Mouse (Mus musculus) lung, embryonic 16.5 days (tissue): Measurements from ENCODE around the gene Mkrn1. TPM values are rescaled to one million over a fixed set of nuclear protein-coding genes. Genes with fewer than 3 reads are reported as not detected.

Source experiments
- ATAC-seq: fragments of 200-750 bp; cut with Nextera tagmentation; 2 replicates; pipeline ENCODE4 v1.8.0; 2017; ENCODE audit warnings: low read depth, mild to moderate bottlenecking, moderate library complexity
- H3K27ac ChIP-seq: fragments of 300-500 bp; sonication (generic); 2 replicates; pipeline ENCODE4 v1.5.1; 2014; ENCODE audit warnings: mild to moderate bottlenecking, control low read depth, low read length
- H3K27me3 ChIP-seq: fragments of 300-500 bp; sonication (generic); 2 replicates; pipeline ENCODE4 v1.6.1; 2014; ENCODE audit warnings: low read depth, low read length, mixed read lengths; ENCODE audit not compliant: control insufficient read depth, insufficient read depth
- H3K36me3 ChIP-seq: fragments of 300-500 bp; sonication (generic); 2 replicates; pipeline ENCODE4 v1.6.1; 2014; ENCODE audit warnings: low read length; ENCODE audit not compliant: control insufficient read depth, insufficient read depth
- H3K4me1 ChIP-seq: fragments of 300-500 bp; sonication (generic); replicated peaks from 2 replicates; pipeline ENCODE4 v1.6.1; 2014; ENCODE audit warnings: low read length, mixed read lengths; ENCODE audit not compliant: control insufficient read depth, insufficient read depth
- H3K4me2 ChIP-seq: fragments of 300-500 bp; sonication (generic); 2 replicates; pipeline ENCODE4 v1.6.1; 2014; ENCODE audit warnings: low read depth, low read length, control low read depth
- H3K4me3 ChIP-seq: fragments of 300-500 bp; sonication (generic); 2 replicates; pipeline ENCODE4 v1.5.1; 2014; ENCODE audit warnings: mild to moderate bottlenecking, low read length, control low read depth
- H3K9ac ChIP-seq: fragments of 300-500 bp; sonication (generic); 2 replicates; pipeline ENCODE4 v1.6.1; 2014; ENCODE audit warnings: low read length, control low read depth
- H3K9me3 ChIP-seq: fragments of 300-500 bp; sonication (generic); 2 replicates; pipeline ENCODE4 v1.6.1; 2016; ENCODE audit warnings: low read length; ENCODE audit not compliant: control insufficient read depth
- WGBS: fragments of 180-500 bp; shearing (Covaris S2); extraction: QIAGEN DNeasy Blood & Tissue Kit; methylation state at CpG from one replicate; pipeline ENCODE4 v1.1.7; 2014; 5-methylcytosine and 5-hydroxymethylcytosine counted together
- polyA plus RNA-seq: library from polyadenylated mRNA; unstranded; fragments of >200 nt; fragmentation: Nextera tagmentation; extraction: Ambion mirVana; gene quantifications from 2 replicates; pipeline ENCODE4 v1.2.1, GENCODE M21; 2015

Mkrn1 gene
- 60.4 and 68.9 TPM in 2 replicates for polyA plus RNA-seq

DNA sequence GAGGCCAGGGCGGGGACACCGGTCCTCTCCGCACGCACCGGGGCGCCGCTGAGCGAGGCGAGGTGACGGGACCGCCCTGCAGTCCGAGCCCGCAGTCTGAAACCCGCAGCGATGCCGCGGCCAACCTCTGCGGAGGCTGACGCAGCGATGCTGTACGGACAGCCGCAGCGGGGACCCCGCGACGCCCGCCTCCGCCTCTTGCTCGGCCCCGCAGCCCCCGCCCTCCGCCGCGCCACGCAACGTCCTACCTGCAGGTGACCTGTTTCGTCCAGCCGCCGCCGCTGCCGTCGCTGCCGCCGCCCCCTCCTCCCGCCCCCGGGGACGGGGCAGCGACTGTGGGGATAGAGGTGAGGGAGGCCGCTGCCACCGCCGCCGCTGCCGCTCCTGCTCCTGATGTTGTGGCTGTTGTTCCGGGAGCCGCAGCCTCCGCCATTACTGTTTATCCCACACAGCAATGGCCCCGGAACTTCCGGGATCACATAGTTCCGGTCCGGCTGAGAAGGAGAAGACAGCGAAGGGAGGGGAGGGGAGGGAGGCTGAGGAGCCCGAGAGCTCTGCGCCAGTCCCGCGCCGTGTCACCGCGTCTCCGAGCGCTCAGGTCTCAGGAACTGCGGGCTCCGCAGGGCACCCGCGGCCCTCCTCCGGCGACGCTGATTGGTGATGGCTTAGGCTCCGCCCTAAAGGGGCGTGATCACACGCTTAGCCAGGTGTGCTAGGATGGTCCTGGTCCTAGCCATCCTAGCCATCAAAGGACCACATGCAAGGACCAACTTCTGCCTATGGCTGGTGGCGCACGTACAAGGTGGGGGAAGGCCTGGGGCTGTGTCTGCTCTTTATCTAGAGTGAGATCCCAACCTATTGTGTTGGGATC lies at the start of gene Mkrn1:
TSS of gene Mkrn1 (minus strand) at position 612 of the 871 bp plus-strand sequence.
- no peaks in the 10 kb centered on the region for H3K36me3 ChIP-seq
- peak within 1 kb of the TSS; percentile 68 for H3K4me2 ChIP-seq
- peak; percentile 90 for ATAC-seq
- H3K27ac ChIP-seq: peak within 1 kb of the TSS; percentile 67
- under 1% methylated on average over 72 of the region's 82 CpGs for WGBS
- H3K9ac ChIP-seq: peak within 1 kb of the TSS; percentile 87
- H3K4me1 ChIP-seq: peaks cover 7% of the 10 kb centered on the region; the same call in 1 of the 2 replicates
- H3K27me3 ChIP-seq: peaks cover 8% of the 10 kb centered on the region; the same call in 1 of the 2 replicates
- H3K9me3 ChIP-seq: no peaks in the 10 kb centered on the region
- H3K4me3 ChIP-seq: peak within 1 kb of the TSS; percentile 99

GRCm38 (mm10) chr6:39469427-39469826 lies 49.2 kb upstream of the Mkrn1 start:
- H3K4me2 ChIP-seq: no peak overlapping the region
- peaks cover 5% of the 10 kb centered on the region for H3K4me1 ChIP-seq
- ATAC-seq: no peak
- H3K9me3 ChIP-seq: no peaks in the 10 kb centered on the region
- no peak overlapping the region for H3K4me3 ChIP-seq
- H3K36me3 ChIP-seq: peaks cover 15% of the 10 kb centered on the region
- H3K27me3 ChIP-seq: no peaks in the 10 kb centered on the region
- no peak overlapping the region for H3K27ac ChIP-seq
- no peak overlapping the region for H3K9ac ChIP-seq
- 88% methylated on average over 5 of the region's 5 CpGs for WGBS

DNA sequence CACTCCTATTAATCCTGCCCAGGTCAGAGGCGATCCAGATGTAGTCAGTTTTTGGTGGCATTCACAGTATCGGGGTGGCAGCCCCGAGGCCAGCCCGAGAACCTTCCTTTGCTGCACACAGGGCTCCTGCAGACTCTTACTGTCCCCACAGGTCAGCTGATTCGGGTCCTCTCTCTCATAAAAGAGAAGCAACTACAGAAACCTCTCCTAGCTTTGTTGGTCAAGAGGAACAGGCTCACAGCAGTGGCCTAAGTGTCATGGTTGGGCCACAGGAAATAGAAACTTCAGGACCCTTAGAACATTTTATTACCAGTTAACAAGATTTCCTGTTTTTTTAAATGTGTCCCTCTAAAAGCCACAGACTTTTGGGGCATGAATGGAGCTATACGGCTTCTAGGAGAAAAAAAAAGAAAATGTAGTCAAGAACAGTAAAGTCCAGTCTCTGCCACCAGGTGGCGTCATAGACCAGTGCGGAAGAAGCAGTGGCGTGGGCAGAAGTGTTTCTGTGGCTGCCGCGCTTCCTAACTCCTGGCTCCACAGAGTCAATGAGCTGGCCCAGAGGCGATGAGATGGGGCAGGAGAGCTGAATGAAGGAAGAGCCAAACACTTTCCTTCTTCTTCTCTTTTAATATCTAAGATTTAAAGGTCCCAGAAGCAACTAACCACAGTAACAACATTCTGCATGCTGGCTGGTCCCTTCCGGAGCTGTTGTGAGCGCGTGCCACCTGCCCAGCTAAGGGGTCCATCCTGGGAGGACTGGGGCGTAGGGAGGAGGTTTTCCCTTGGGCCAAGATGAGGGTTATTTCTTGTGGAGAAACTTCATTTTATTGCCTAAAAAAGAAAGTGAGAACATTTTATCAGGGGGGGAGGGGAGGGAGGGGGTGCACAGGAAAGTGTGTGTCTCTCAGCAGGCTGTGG lies 42.6 kb upstream of the Mkrn1 start:
- no peaks in the 10 kb centered on the region for H3K27me3 ChIP-seq
- peaks cover 3% of the 10 kb centered on the region for H3K9me3 ChIP-seq
- H3K36me3 ChIP-seq: peaks cover 9% of the 10 kb centered on the region
- H3K27ac ChIP-seq: no peak overlapping the region
- no peak overlapping the region for H3K4me2 ChIP-seq
- ATAC-seq: peak; percentile 70; the same call in 1 of the 2 replicates
- no peaks in the 10 kb centered on the region for H3K4me1 ChIP-seq
- H3K9ac ChIP-seq: no peak overlapping the region
- no peak overlapping the region for H3K4me3 ChIP-seq
- WGBS: 50% methylated on average over 16 of the region's 16 CpGs

DNA sequence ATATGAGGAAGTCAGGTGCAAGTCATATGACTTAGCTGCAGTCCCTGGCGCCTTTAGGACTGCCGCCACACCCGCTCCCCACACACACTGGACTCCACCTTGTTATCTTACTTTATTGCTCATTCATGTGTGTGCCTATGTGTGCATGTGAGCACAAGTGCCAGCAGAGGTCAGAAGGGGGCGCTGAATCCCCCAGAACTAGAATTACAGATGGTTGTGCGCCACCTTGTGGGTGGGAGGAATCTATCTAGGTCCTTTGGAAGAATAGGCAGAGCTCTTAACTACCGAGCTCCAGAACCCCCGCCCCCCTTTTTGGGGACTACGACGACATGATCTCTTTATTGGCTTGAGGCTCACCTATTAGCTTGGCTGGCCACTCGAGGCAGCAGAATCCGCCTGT lies 39.8 kb upstream of the Mkrn1 start:
- no peaks in the 10 kb centered on the region for H3K27me3 ChIP-seq
- WGBS: 93% methylated on average over 11 of the region's 11 CpGs
- no peak overlapping the region for H3K4me2 ChIP-seq
- no peak for ATAC-seq
- no peak overlapping the region for H3K27ac ChIP-seq
- peaks cover 8% of the 10 kb centered on the region for H3K36me3 ChIP-seq
- H3K9me3 ChIP-seq: peaks cover 3% of the 10 kb centered on the region
- no peaks in the 10 kb centered on the region for H3K4me1 ChIP-seq
- H3K9ac ChIP-seq: no peak overlapping the region
- H3K4me3 ChIP-seq: no peak overlapping the region

DNA sequence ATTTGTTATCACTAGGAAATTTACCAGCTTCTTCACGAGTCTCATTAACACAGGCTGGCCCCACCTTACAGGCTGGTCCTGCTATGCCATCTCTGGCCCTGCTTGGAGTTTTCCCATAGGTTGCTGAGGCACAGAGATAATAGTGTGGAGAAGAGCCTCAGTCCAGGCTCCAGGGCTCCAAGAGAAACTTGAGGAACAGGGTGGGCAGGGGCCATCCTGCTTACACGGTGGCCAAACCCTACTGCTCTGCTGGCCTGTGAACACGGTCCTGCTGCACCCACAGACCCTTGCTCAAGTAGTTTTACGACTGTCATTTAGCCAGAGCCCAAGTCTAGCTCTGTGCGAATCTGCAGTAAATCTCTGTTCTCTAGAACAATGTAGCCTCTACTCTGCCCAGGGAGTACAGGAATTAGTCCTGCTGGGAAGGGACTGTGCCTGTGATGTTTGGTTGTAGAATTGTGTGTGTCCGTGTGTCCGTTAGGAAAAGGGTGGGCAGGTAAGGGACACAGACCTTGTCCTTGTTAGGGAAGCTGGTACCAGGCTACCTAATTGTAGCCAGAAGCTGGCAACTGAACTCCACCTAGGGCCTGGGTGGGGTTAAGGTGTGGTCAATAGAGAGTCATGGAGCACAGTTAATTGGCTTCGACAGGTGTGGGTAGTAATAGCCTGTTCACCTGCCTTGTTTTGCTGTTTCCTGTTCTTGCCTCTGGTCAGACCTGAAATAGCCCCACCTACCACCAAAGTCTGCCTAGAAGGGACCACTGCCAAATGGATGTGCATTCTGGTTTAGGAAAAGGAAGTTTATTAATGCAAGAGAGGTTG lies 35.3 kb upstream of the Mkrn1 start:
- no peak for ATAC-seq

DNA sequence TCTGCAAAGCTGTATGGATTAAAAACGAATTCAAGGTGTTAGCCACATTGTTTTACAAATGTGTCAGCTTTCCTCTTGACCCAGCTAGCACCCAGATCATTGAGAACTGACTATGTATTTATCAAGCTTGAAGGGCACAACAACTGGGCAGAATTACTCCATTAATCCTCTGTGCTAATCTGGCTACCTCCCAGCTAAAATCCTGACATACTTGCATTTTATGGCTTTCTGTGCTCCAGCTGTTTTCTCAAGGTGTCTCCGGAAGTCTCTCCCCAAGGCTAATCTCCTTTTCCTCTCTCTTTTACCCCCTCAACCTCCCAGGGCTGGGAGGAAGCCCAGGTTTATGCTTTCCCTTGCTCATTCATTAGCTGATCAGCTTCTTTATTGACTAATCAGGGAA lies 34.4 kb upstream of the Mkrn1 start:
- H3K36me3 ChIP-seq: no peaks in the 10 kb centered on the region
- WGBS: 53% methylated on average over 2 of the region's 2 CpGs

More for the DNA sequence above, 35.3 kb upstream of the Mkrn1 start:
- Histone ChIP-seq H3K4me1 (no peaks in the 10 kb centered on the region), H3K27me3 (no peaks in the 10 kb centered on the region), H3K9me3 (peaks cover 3% of the 10 kb centered on the region), H3K4me2 (no peak overlapping the region), H3K27ac (no peak overlapping the region), H3K36me3 (peaks cover 3% of the 10 kb centered on the region), H3K9ac (no peak overlapping the region), H3K4me3 (no peak overlapping the region)
- 72% methylated on average over 8 of the region's 8 CpGs for WGBS

GRCm38 (mm10) chr6:39453564-39453963 lies 33.3 kb upstream of the Mkrn1 start:
- no peaks in the 10 kb centered on the region for H3K36me3 ChIP-seq
- H3K27ac ChIP-seq: no peak overlapping the region
- no peak overlapping the region for H3K4me2 ChIP-seq
- H3K9ac ChIP-seq: no peak overlapping the region
- ATAC-seq: no peak
- H3K4me1 ChIP-seq: no peaks in the 10 kb centered on the region
- H3K4me3 ChIP-seq: no peak overlapping the region
- H3K27me3 ChIP-seq: no peaks in the 10 kb centered on the region
- 84% methylated on average over 4 of the region's 4 CpGs for WGBS
- no peaks in the 10 kb centered on the region for H3K9me3 ChIP-seq

More for the DNA sequence above, 34.4 kb upstream of the Mkrn1 start:
- Histone ChIP-seq H3K9me3 (no peaks in the 10 kb centered on the region), H3K4me3 (no peak overlapping the region), H3K27me3 (no peaks in the 10 kb centered on the region), H3K4me2 (no peak overlapping the region), H3K4me1 (no peaks in the 10 kb centered on the region), H3K9ac (no peak overlapping the region), H3K27ac (no peak overlapping the region)
- ATAC-seq: no peak

DNA sequence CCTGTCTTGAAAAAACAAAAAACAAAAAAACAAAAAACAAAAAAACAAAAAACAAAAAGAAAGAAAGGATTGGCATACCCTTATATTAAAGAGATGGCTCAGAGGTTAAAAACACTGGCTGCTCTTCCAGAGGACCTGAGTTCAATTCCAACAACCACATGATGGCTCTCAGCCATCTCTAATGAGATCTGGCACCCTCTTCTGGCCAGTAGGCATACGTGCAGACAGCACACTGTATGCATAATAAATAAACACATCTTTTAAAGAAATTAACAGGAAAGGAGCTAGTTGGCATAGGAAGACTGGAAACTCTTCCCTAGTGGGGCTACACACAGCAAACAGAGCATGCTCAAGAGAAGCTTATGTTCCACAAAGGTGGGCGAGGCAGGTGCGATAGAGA lies 30.8 kb upstream of the Mkrn1 start:
- H3K4me3 ChIP-seq: no peak overlapping the region
- no peaks in the 10 kb centered on the region for H3K4me1 ChIP-seq
- no peak overlapping the region for H3K27ac ChIP-seq
- H3K9ac ChIP-seq: no peak overlapping the region
- no peaks in the 10 kb centered on the region for H3K9me3 ChIP-seq
- no peaks in the 10 kb centered on the region for H3K27me3 ChIP-seq
- no peak for ATAC-seq
- 67% methylated on average over 3 of the region's 3 CpGs for WGBS
- no peaks in the 10 kb centered on the region for H3K36me3 ChIP-seq
- no peak overlapping the region for H3K4me2 ChIP-seq
